Comparison of ENCODE assay signal across 22 mouse cellular contexts in the genomic region with DNA sequence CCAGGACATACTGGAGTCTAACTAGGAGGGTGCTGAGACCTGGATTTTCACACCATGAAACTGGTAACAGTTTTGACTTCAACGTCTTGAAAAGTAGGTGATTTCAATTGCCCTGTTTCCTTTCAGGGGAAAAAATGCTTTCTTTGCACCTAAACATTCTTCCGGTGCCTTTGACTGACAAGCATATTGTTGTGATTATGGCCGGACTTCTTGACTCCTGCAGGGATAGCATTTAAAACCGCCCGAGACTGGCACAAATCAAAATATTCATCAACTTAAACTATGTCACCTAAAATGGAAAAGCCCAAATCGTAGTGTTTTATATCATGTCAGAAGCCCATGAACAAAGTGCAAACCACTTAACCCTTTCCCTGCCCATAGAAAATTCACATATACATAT. TPM values are rescaled to one million over a fixed set of nuclear protein-coding genes. Genes with fewer than 3 reads are reported as not detected.
DNase-seq lines count a peak whose midpoint lies in the region; ATAC-seq and TF ChIP-seq lines count a peak whose summit lies in the region.
"Had no signal": no experiment of that assay in that cellular context is flagged by ENCODE, and none has a peak within 500 bp of the region (broad histone marks: within the 10 kb centered on the region; RNA-seq: fewer than 3 reads in every experiment).

No protein-coding gene starts in this region.

- no peak overlapping the region for H3K4me2 ChIP-seq in lung, embryonic 14.5 days
- no peak overlapping the region for H3K4me2 ChIP-seq in embryonic facial prominence, embryonic 11.5 days (ENCODE audit: low read depth, low read length)
- H3K4me2 ChIP-seq: embryonic facial prominence, embryonic 15.5 days; forebrain, embryonic 12.5 days; hindbrain, embryonic 12.5 days had no signal

- ATAC-seq in lung, embryonic 14.5 days (ENCODE audit: insufficient read depth) = no peak
- no peak for ATAC-seq in embryonic facial prominence, embryonic 11.5 days (replicated peaks; ENCODE audit: insufficient number of reproducible peaks, low FRiP score, low TSS enrichment, low read depth)
- ATAC-seq: forebrain, embryonic 16.5 days; hindbrain, embryonic 16.5 days had no signal

- no peak for DNase-seq in lung, embryonic 14.5 days
- no peak for DNase-seq in lung, postnatal 4 days
- DNase-seq in embryo, embryonic 10.5 days (ENCODE audit: low spot score) = peak; percentile 36
- DNase-seq in embryonic facial prominence, embryonic 11.5 days (ENCODE audit: low spot score) = peak; percentile 71
- DNase-seq in limb, embryonic 10.5 days (ENCODE audit: low spot score) = no peak
- no peak for DNase-seq in forebrain, embryonic 10.5 days (ENCODE audit: extremely low spot score, low spot score)
- DNase-seq in adrenal gland, adult 8-10 months = no peak
- DNase-seq in layer of hippocampus, adult 11-12 months (ENCODE audit: low spot score) = no peak
- DNase-seq: adrenal gland, postnatal 14 days; cerebellum, adult 11-12 months; cerebellum, adult 9-10 months; cerebellum, postnatal 25 days; gastrocnemius, postnatal 10 days; heart, adult 18-20 months; heart, postnatal 10 days; heart, postnatal 4 days had no signal

- H3K27ac ChIP-seq in lung, embryonic 14.5 days (ENCODE audit: low read depth) = peak overlapping the region; percentile 66
- H3K27ac ChIP-seq in embryonic facial prominence, embryonic 11.5 days (replicated peaks; ENCODE audit: low read depth, low read length) = no peak overlapping the region
- peak overlapping the region; percentile 77; the same call in 1 of the 2 replicates for H3K27ac ChIP-seq in limb, embryonic 10.5 days
- no peak overlapping the region for H3K27ac ChIP-seq in forebrain, embryonic 10.5 days
- H3K27ac ChIP-seq: embryonic facial prominence, embryonic 15.5 days; forebrain, embryonic 12.5 days; heart, embryonic 10.5 days; hindbrain, embryonic 12.5 days had no signal

- no peak for TF ChIP-seq CTCF in lung, embryonic 14.5 days (IDR thresholded peaks at IDR 0.05; ENCODE audit: low read depth)

- H3K27me3 ChIP-seq in lung, embryonic 14.5 days (ENCODE audit: insufficient read depth, low read length) = no peaks in the 10 kb centered on the region
- H3K27me3 ChIP-seq in embryonic facial prominence, embryonic 11.5 days (ENCODE audit: control insufficient read depth, insufficient read depth, low read length) = no peaks in the 10 kb centered on the region
- no peaks in the 10 kb centered on the region for H3K27me3 ChIP-seq in limb, embryonic 10.5 days (ENCODE audit: low read depth, poor library complexity, severe bottlenecking)
- H3K27me3 ChIP-seq in forebrain, embryonic 10.5 days (ENCODE audit: poor library complexity, severe bottlenecking) = no peaks in the 10 kb centered on the region
- H3K27me3 ChIP-seq: embryonic facial prominence, embryonic 15.5 days; forebrain, embryonic 12.5 days; hindbrain, embryonic 12.5 days had no signal

- H3K9me3 ChIP-seq in lung, embryonic 14.5 days (ENCODE audit: low read depth, low read length) = no peaks in the 10 kb centered on the region
- no peaks in the 10 kb centered on the region for H3K9me3 ChIP-seq in embryonic facial prominence, embryonic 11.5 days (replicated peaks; ENCODE audit: control insufficient read depth, low read length)
- H3K9me3 ChIP-seq in limb, embryonic 10.5 days (replicated peaks) = no peaks in the 10 kb centered on the region
- no peaks in the 10 kb centered on the region for H3K9me3 ChIP-seq in forebrain, embryonic 10.5 days
- H3K9me3 ChIP-seq: embryonic facial prominence, embryonic 15.5 days; forebrain, embryonic 12.5 days; heart, embryonic 10.5 days; hindbrain, embryonic 12.5 days had no signal

- H3K4me1 ChIP-seq in lung, embryonic 14.5 days (ENCODE audit: insufficient read depth) = 0 out of 2 replicates have a peak, but pooled peaks cover 6% of the 10 kb centered on the region
- H3K4me1 ChIP-seq in embryonic facial prominence, embryonic 11.5 days (ENCODE audit: control insufficient read depth, insufficient read depth, low read length) = no peaks in the 10 kb centered on the region
- H3K4me1 ChIP-seq in limb, embryonic 10.5 days = peaks cover 60% of the 10 kb centered on the region
- H3K4me1 ChIP-seq in forebrain, embryonic 10.5 days = peaks cover 17% of the 10 kb centered on the region
- H3K4me1 ChIP-seq: embryonic facial prominence, embryonic 15.5 days; forebrain, embryonic 12.5 days; heart, embryonic 10.5 days; hindbrain, embryonic 12.5 days had no signal

- no peak overlapping the region for H3K9ac ChIP-seq in lung, embryonic 14.5 days
- no peak overlapping the region for H3K9ac ChIP-seq in embryonic facial prominence, embryonic 11.5 days (replicated peaks; ENCODE audit: low read length)
- H3K9ac ChIP-seq: embryonic facial prominence, embryonic 15.5 days; forebrain, embryonic 12.5 days; hindbrain, embryonic 12.5 days had no signal

- no peak overlapping the region for H3K4me3 ChIP-seq in lung, embryonic 14.5 days (ENCODE audit: low read depth, low read length)
- H3K4me3 ChIP-seq in embryonic facial prominence, embryonic 11.5 days (ENCODE audit: low read depth, low read length) = no peak overlapping the region
- H3K4me3 ChIP-seq in limb, embryonic 10.5 days = 0 out of 2 replicates have a peak overlapping the region, but pooled peaks have one; percentile 13
- H3K4me3 ChIP-seq in forebrain, embryonic 10.5 days = no peak overlapping the region
- H3K4me3 ChIP-seq: embryonic facial prominence, embryonic 15.5 days; forebrain, embryonic 12.5 days; heart, embryonic 10.5 days; hindbrain, embryonic 12.5 days had no signal

- no peaks in the 10 kb centered on the region for H3K36me3 ChIP-seq in lung, embryonic 14.5 days (ENCODE audit: insufficient read depth)
- no peaks in the 10 kb centered on the region for H3K36me3 ChIP-seq in embryonic facial prominence, embryonic 11.5 days (replicated peaks; ENCODE audit: control insufficient read depth, insufficient read depth, low read depth, low read length)
- no peaks in the 10 kb centered on the region for H3K36me3 ChIP-seq in limb, embryonic 10.5 days
- peaks cover 5% of the 10 kb centered on the region; the same call in 1 of the 2 replicates for H3K36me3 ChIP-seq in forebrain, embryonic 10.5 days (replicated peaks)
- H3K36me3 ChIP-seq: embryonic facial prominence, embryonic 15.5 days; forebrain, embryonic 12.5 days; heart, embryonic 10.5 days; hindbrain, embryonic 12.5 days had no signal

- WGBS in lung, embryonic 14.5 days = 47% methylated on average over 6 of the region's 6 CpGs
- 21% methylated on average over 6 of the region's 6 CpGs for WGBS in embryonic facial prominence, embryonic 11.5 days
- WGBS in limb, embryonic 10.5 days = 30% methylated on average over 6 of the region's 6 CpGs
- 57% methylated on average over 6 of the region's 6 CpGs for WGBS in forebrain, embryonic 10.5 days

RNA-seq across cellular contexts. Expression of a gene that starts 25.5 kb away (rescaled TPM):
- 23.6 and 24.7 TPM in 2 replicates for polyA plus RNA-seq in lung, embryonic 14.5 days (2014; fragmentation: Nextera tagmentation; extraction: Ambion mirVana)
- polyA plus RNA-seq in embryonic facial prominence, embryonic 11.5 days (2014; fragmentation: Nextera tagmentation; extraction: Ambion mirVana) = 38.9 and 41.9 TPM in 2 replicates
- 26.3 and 34.3 TPM in 2 replicates for polyA plus RNA-seq in limb, embryonic 10.5 days (2016; fragmentation: Nextera tagmentation; extraction: Ambion mirVana)
- 23.8 and 26.2 TPM in 2 replicates for polyA plus RNA-seq in forebrain, embryonic 10.5 days (2016; fragmentation: Nextera tagmentation; extraction: Ambion mirVana)
- 10 to 100 TPM; 10.8 to 16.5 (median 13.5) TPM for total RNA-seq in adrenal gland, adult 8-10 months (2022)

Comparison
In these comparisons a context has a peak if more than half of its experiments do, and no peak if none do; other contexts are left out.
1. DNase-seq: peak in embryo, embryonic 10.5 days (single experiment) and embryonic facial prominence, embryonic 11.5 days (single experiment); none in lung, embryonic 14.5 days (single experiment), lung, postnatal 4 days (0 of 2), limb, embryonic 10.5 days (single experiment), forebrain, embryonic 10.5 days (single experiment), adrenal gland, adult 8-10 months (single experiment) and layer of hippocampus, adult 11-12 months (single experiment).
2. H3K27ac ChIP-seq: peak in lung, embryonic 14.5 days (single experiment) and limb, embryonic 10.5 days (single experiment); none in embryonic facial prominence, embryonic 11.5 days (single experiment) and forebrain, embryonic 10.5 days (single experiment).